Comparison of ENCODE assay signal across 18 mouse cellular contexts in genomic region chr3:130278298-130279050, GRCm38 (mm10).
DNase-seq lines count a peak whose midpoint lies in the region; ATAC-seq lines count a peak whose summit lies in the region.
"Had no signal": no experiment of that assay in that cellular context is flagged by ENCODE, and none has a peak within 500 bp of the region (broad histone marks: within the 10 kb centered on the region; RNA-seq: fewer than 3 reads in every experiment).

No protein-coding gene starts in this region.

- H3K9me3 ChIP-seq in kidney, embryonic 15.5 days (replicated peaks) = no peaks in the 10 kb centered on the region
- no peaks in the 10 kb centered on the region for H3K9me3 ChIP-seq in hindbrain, embryonic 13.5 days
- H3K9me3 ChIP-seq in midbrain, embryonic 14.5 days (ENCODE audit: control insufficient read depth, low read length) = no peaks in the 10 kb centered on the region
- H3K9me3 ChIP-seq: limb, embryonic 15.5 days had no signal

- no peak overlapping the region for H3K9ac ChIP-seq in kidney, embryonic 15.5 days
- no peak overlapping the region for H3K9ac ChIP-seq in hindbrain, embryonic 13.5 days
- H3K9ac ChIP-seq in midbrain, embryonic 14.5 days (replicated peaks; ENCODE audit: low read length) = no peak overlapping the region
- H3K9ac ChIP-seq: embryonic facial prominence, embryonic 15.5 days; limb, embryonic 15.5 days had no signal

- no peak for DNase-seq in kidney, postnatal 36 days
- peak; percentile 43 for DNase-seq in midbrain, embryonic 14.5 days
- no peak for DNase-seq in embryo, embryonic 9.5 days (ENCODE audit: extremely low spot score)
- DNase-seq in spleen, adult 12 weeks (ENCODE audit: low spot score) = no peak
- DNase-seq in thymus, postnatal 4 days = no peak
- DNase-seq: cerebellum, adult 9-11 months; gastrocnemius, postnatal 10 days; heart, adult 2 months; kidney, adult 2 months; kidney, postnatal 25 days; lung, adult 18-20 months; lung, postnatal 36 days; thymus, adult 2 months had no signal

- no peaks in the 10 kb centered on the region for H3K27me3 ChIP-seq in kidney, embryonic 15.5 days
- H3K27me3 ChIP-seq in hindbrain, embryonic 13.5 days = no peaks in the 10 kb centered on the region
- H3K27me3 ChIP-seq in midbrain, embryonic 14.5 days (ENCODE audit: control insufficient read depth, insufficient read depth, low read length) = no peaks in the 10 kb centered on the region
- H3K27me3 ChIP-seq: embryonic facial prominence, embryonic 15.5 days; limb, embryonic 15.5 days; Patski had no signal

- 64% methylated on average over 10 of the region's 10 CpGs for WGBS in kidney, embryonic 15.5 days
- 40% methylated on average over 10 of the region's 10 CpGs for WGBS in hindbrain, embryonic 13.5 days
- 35% methylated on average over 10 of the region's 10 CpGs for WGBS in midbrain, embryonic 14.5 days

- 0 out of 2 replicates have a peak, but pooled peaks have one; percentile 6 for ATAC-seq in kidney, embryonic 15.5 days (replicated peaks; ENCODE audit: low FRiP score)
- ATAC-seq in hindbrain, embryonic 13.5 days (ENCODE audit: low FRiP score) = peak; percentile 72
- ATAC-seq in midbrain, embryonic 14.5 days (ENCODE audit: low FRiP score, low TSS enrichment) = peak; percentile 69

- H3K4me2 ChIP-seq in kidney, embryonic 15.5 days = no peak overlapping the region
- no peak overlapping the region for H3K4me2 ChIP-seq in hindbrain, embryonic 13.5 days
- no peak overlapping the region for H3K4me2 ChIP-seq in midbrain, embryonic 14.5 days (ENCODE audit: low read length)
- H3K4me2 ChIP-seq: embryonic facial prominence, embryonic 15.5 days; limb, embryonic 15.5 days had no signal

- 0 out of 2 replicates have a peak, but pooled peaks cover 7% of the 10 kb centered on the region for H3K4me1 ChIP-seq in kidney, embryonic 15.5 days
- peaks cover 25% of the 10 kb centered on the region for H3K4me1 ChIP-seq in hindbrain, embryonic 13.5 days (replicated peaks)
- H3K4me1 ChIP-seq in midbrain, embryonic 14.5 days (ENCODE audit: control insufficient read depth, insufficient read depth, low read length) = peaks cover 13% of the 10 kb centered on the region; the same call in 1 of the 2 replicates
- H3K4me1 ChIP-seq: embryonic facial prominence, embryonic 15.5 days had no signal

- no peaks in the 10 kb centered on the region for H3K36me3 ChIP-seq in kidney, embryonic 15.5 days
- no peaks in the 10 kb centered on the region for H3K36me3 ChIP-seq in hindbrain, embryonic 13.5 days
- no peaks in the 10 kb centered on the region for H3K36me3 ChIP-seq in midbrain, embryonic 14.5 days (ENCODE audit: control insufficient read depth, insufficient read depth, low read length)
- H3K36me3 ChIP-seq: embryonic facial prominence, embryonic 15.5 days; limb, embryonic 15.5 days had no signal

- H3K4me3 ChIP-seq in kidney, embryonic 15.5 days (replicated peaks) = no peak overlapping the region
- H3K4me3 ChIP-seq in hindbrain, embryonic 13.5 days = no peak overlapping the region
- no peak overlapping the region for H3K4me3 ChIP-seq in midbrain, embryonic 14.5 days (replicated peaks; ENCODE audit: low read depth, low read length)
- H3K4me3 ChIP-seq: embryonic facial prominence, embryonic 15.5 days; heart, adult 2 months; limb, embryonic 15.5 days had no signal

- no peak overlapping the region for H3K27ac ChIP-seq in kidney, embryonic 15.5 days
- peak overlapping the region; percentile 36 for H3K27ac ChIP-seq in hindbrain, embryonic 13.5 days
- H3K27ac ChIP-seq in midbrain, embryonic 14.5 days (replicated peaks; ENCODE audit: low read depth, low read length) = peak overlapping the region; percentile 14; the same call in 1 of the 2 replicates
- H3K27ac ChIP-seq: embryonic facial prominence, embryonic 15.5 days; heart, adult 2 months; limb, embryonic 15.5 days had no signal

Comparison
In these comparisons a context has a peak if more than half of its experiments do, and no peak if none do; other contexts are left out.
1. ATAC-seq: peak in every context shown above with its lines; median percentile 72 in hindbrain, embryonic 13.5 days; 69 in midbrain, embryonic 14.5 days; 6 in kidney, embryonic 15.5 days.